Mouse (Mus musculus): ENCODE measurements around the gene Glod4. TPM values are rescaled to one million over a fixed set of nuclear protein-coding genes. Genes with fewer than 3 reads are reported as not detected.
A peak's percentile ranks its signal among the peaks of the same experiment; 100 is the strongest.
"Not testable (repeated sequence)": the region's sequence is repeated elsewhere in the genome, so short reads cannot be mapped to it uniquely, and the experiment has no call there.

Gene Glod4
- polyA plus RNA-seq, 1 experiment from 2014 or later = 123 TPM

- ATAC-seq (replicated peaks) = peak; percentile 65
Observed at GRCm38 (mm10) chr11:76216681-76217389, 26.7 kb downstream of the Glod4 start.

DNA sequence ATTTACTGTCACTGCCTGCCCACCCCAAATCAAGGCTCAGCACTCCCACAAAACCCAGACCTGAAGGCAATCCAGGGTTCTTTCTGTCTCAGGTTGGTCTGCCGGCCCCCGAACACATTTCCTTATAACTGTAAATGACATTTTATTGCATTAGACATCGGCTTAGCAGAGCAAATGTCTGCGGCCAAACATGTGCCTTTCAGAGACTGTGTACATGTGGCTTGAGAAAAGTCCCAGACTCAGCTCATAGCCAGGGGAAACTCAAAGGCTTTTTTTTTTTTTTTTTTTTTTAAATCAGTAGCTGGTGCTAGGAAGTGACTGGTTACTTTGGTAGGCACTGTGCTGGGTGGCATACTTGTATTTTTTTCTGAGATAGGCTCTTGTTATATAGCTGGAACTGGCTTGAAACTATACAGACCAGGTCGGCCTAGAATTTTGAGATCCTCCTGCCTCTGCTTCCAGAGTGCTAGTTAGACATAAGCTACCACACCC is 27.4 kb downstream of the Glod4 start:
- H3K4me2 ChIP-seq = peak overlapping the region; percentile 65
- peaks cover 10% of the 10 kb centered on the region for H3K4me1 ChIP-seq
- no peaks in the 10 kb centered on the region for H3K9me3 ChIP-seq
- peaks cover 14% of the 10 kb centered on the region for H3K36me3 ChIP-seq (replicated peaks)
- 97% methylated on average over 5 of the region's 5 CpGs for WGBS
- no peak overlapping the region for H3K9ac ChIP-seq
- no peaks in the 10 kb centered on the region for H3K27me3 ChIP-seq (replicated peaks)
- peak overlapping the region; percentile 89; the same call in 1 of the 2 replicates for H3K4me3 ChIP-seq
- ATAC-seq (replicated peaks) = no peak
- no peak overlapping the region for H3K27ac ChIP-seq

More at GRCm38 (mm10) chr11:76216681-76217389, 26.7 kb downstream of the Glod4 start:
- Histone ChIP-seq H3K4me2 (peak overlapping the region; percentile 65), H3K36me3 (replicated peaks) (peaks cover 15% of the 10 kb centered on the region), H3K4me3 (peak overlapping the region; percentile 89), H3K27ac (peak overlapping the region; percentile 91), H3K27me3 (replicated peaks) (no peaks in the 10 kb centered on the region), H3K9ac (peak overlapping the region; percentile 96), H3K4me1 (peaks cover 10% of the 10 kb centered on the region), H3K9me3 (no peaks in the 10 kb centered on the region)
- WGBS = 2% methylated on average over 33 of the region's 33 CpGs

GRCm38 (mm10) chr11:76215011-76215410 is 28.5 kb downstream of the Glod4 start:
- ATAC-seq (replicated peaks) = no peak
- Histone ChIP-seq H3K36me3 (replicated peaks) (peaks cover 13% of the 10 kb centered on the region), H3K4me2 (no peak overlapping the region)

DNA sequence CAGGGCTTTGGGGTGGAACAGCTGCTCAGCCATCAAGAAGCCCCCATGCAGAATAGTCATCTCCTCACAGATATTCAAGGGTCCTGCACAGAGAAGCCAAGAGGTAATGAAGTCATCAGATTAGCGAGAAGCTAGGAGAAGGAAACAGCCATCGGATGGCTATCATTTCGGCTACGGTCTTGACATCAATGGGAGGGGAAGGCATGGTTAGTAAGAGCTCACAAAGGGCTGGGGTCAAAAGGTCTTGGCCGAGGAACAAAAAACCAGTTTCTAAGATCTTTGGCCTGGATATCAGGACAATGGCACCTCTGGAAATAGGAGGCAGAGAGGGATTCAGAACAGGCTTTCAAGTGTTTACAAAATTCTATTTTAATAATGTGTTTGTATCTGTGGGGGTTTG is 29.7 kb downstream of the Glod4 start:
- peaks cover 10% of the 10 kb centered on the region for H3K4me1 ChIP-seq
- no peak overlapping the region for H3K4me3 ChIP-seq
- ATAC-seq (replicated peaks) = no peak
- H3K27ac ChIP-seq = no peak overlapping the region
- no peak overlapping the region for H3K4me2 ChIP-seq
- no peak overlapping the region for H3K9ac ChIP-seq
- H3K9me3 ChIP-seq = no peaks in the 10 kb centered on the region
- 25% methylated on average over 5 of the region's 5 CpGs for WGBS
- peaks cover 16% of the 10 kb centered on the region for H3K36me3 ChIP-seq (replicated peaks)
- H3K27me3 ChIP-seq (replicated peaks) = no peaks in the 10 kb centered on the region

More at GRCm38 (mm10) chr11:76215011-76215410, 28.5 kb downstream of the Glod4 start:
- Histone ChIP-seq H3K4me3 (no peak overlapping the region), H3K4me1 (peaks cover 10% of the 10 kb centered on the region), H3K9ac (no peak overlapping the region), H3K27ac (no peak overlapping the region), H3K27me3 (replicated peaks) (no peaks in the 10 kb centered on the region), H3K9me3 (no peaks in the 10 kb centered on the region)
- WGBS = 82% methylated on average over 2 of the region's 2 CpGs

DNA sequence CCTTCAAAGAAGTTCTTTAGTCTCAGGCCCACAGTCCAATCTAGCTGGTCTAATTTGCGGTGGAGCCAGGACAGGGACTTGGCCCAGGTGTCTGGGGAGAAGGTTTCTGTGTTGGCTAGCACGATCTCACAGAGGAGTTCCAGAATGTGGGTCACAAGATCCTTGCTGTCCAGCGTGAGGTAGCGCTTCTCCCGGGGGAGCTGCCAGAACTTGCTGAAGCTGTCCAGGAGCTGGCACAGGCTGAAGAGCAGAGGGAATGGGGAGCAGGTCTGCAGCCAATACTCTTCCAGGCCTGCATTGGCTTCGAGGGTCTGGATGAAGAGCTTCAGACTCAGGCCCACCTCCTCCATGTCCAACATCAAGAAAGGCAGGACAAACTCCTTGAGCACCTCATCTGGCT is 31.9 kb downstream of the Glod4 start:
- H3K4me3 ChIP-seq; H3K9me3 ChIP-seq; ATAC-seq (replicated peaks); H3K4me1 ChIP-seq; H3K9ac ChIP-seq; H3K27ac ChIP-seq; H3K27me3 ChIP-seq (replicated peaks); H3K4me2 ChIP-seq: not testable (repeated sequence)
- whole genome bisulfite sequencing = 96% methylated on average over 6 of the region's 6 CpGs
- peaks cover 29% of the 10 kb centered on the region for H3K36me3 ChIP-seq (replicated peaks)

- Histone ChIP-seq H3K27ac (no peak overlapping the region), H3K36me3 (replicated peaks) (peaks cover 29% of the 10 kb centered on the region), H3K9ac (no peak overlapping the region), H3K4me3 (no peak overlapping the region), H3K4me1 (no peaks in the 10 kb centered on the region), H3K9me3 (no peaks in the 10 kb centered on the region), H3K27me3 (replicated peaks) (no peaks in the 10 kb centered on the region), H3K4me2 (no peak overlapping the region)
- no peak for ATAC-seq (replicated peaks)
- WGBS = 90% methylated on average over 13 of the region's 13 CpGs
Observed at GRCm38 (mm10) chr11:76210228-76210985, 33.1 kb downstream of the Glod4 start.

- Histone ChIP-seq H3K9me3 (no peaks in the 10 kb centered on the region), H3K9ac (no peak overlapping the region), H3K36me3 (replicated peaks) (peaks cover 19% of the 10 kb centered on the region; the same call in 1 of the 2 replicates), H3K4me3 (no peak overlapping the region), H3K4me1 (peaks cover 10% of the 10 kb centered on the region), H3K4me2 (no peak overlapping the region), H3K27ac (no peak overlapping the region), H3K27me3 (replicated peaks) (no peaks in the 10 kb centered on the region)
- no peak for ATAC-seq (replicated peaks)
- WGBS = 85% methylated on average over 5 of the region's 5 CpGs
Observed at GRCm38 (mm10) chr11:76206793-76207192, 36.7 kb downstream of the Glod4 start.

DNA sequence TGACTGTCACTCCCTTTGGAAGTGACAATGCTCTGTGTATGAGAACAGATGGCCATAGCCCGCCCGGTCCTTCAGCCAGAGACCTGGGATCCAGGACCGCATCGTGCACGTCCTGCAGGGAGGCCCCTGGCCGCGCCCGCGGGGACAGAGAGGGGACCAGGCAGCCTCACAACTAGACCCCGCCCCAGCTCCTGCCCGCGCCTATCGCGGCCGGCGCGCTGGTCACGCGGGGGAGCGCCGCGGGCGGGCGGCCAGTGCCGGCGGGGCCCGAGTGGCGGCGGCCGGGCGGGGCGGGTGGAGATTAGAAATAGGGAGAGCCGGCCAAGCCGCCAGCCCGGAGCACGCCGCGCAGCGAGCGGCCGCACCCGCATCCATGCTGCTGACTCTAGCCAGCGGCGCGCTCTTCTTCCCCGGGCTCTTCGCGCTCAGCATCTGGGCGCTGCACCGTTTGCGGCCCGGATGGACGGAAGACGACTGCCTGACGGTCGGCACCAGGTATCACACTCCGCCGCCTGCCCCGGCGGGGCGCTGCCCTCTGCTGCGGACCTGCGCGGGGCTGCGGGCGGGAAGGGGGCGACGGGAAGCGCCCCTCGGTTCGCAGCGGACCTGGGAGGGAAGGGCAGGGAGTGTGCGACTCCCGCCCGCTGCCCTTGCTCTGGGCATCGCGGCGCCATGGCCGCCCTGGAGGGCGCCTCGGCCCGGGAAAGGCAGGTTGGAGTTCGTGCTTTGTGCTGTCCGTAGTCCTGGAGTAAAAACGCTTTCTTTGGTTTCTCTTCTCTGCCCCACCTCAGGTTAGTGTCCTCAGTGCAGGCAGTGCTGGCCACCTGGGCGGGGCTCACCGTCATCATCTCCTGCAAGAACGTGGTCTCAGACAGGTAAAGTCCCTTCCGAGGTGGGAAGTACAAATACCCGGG is 41.5 kb downstream of the Glod4 start:
- Histone ChIP-seq H3K36me3 (replicated peaks) (no peaks in the 10 kb centered on the region), H3K27ac (peak overlapping the region; percentile 81), H3K27me3 (replicated peaks) (no peaks in the 10 kb centered on the region), H3K4me1 (peaks cover 14% of the 10 kb centered on the region), H3K9me3 (no peaks in the 10 kb centered on the region), H3K4me3 (peak overlapping the region; percentile 59), H3K9ac (peak overlapping the region; percentile 73), H3K4me2 (peak overlapping the region; percentile 61)
- under 1% methylated on average over 62 of the region's 90 CpGs for WGBS
- peak; percentile 98 for ATAC-seq (replicated peaks)

- H3K4me1 ChIP-seq = 0 out of 2 replicates have a peak, but pooled peaks cover 5% of the 10 kb centered on the region
- H3K4me3 ChIP-seq = no peak overlapping the region
- no peak overlapping the region for H3K4me2 ChIP-seq
- WGBS = 43% methylated on average over 8 of the region's 8 CpGs
- H3K27ac ChIP-seq = no peak overlapping the region
- no peaks in the 10 kb centered on the region for H3K9me3 ChIP-seq
- no peaks in the 10 kb centered on the region for H3K36me3 ChIP-seq (replicated peaks)
- no peak overlapping the region for H3K9ac ChIP-seq
- H3K27me3 ChIP-seq (replicated peaks) = no peaks in the 10 kb centered on the region
- ATAC-seq (replicated peaks) = no peak
Observed at GRCm38 (mm10) chr11:76196977-76197469, 46.5 kb downstream of the Glod4 start.

GRCm38 (mm10) chr11:76196275-76196976 is 47.1 kb downstream of the Glod4 start:
- no peaks in the 10 kb centered on the region for H3K27me3 ChIP-seq (replicated peaks)
- H3K4me2 ChIP-seq = no peak overlapping the region
- H3K9ac ChIP-seq = no peak overlapping the region
- ATAC-seq (replicated peaks) = no peak
- 0 out of 2 replicates have a peak, but pooled peaks cover 4% of the 10 kb centered on the region for H3K4me1 ChIP-seq
- 60% methylated on average over 8 of the region's 8 CpGs for WGBS
- no peak overlapping the region for H3K27ac ChIP-seq
- H3K4me3 ChIP-seq = no peak overlapping the region
- no peaks in the 10 kb centered on the region for H3K9me3 ChIP-seq
- no peaks in the 10 kb centered on the region for H3K36me3 ChIP-seq (replicated peaks)

- 84% methylated on average over 6 of the region's 6 CpGs for WGBS
Observed at GRCm38 (mm10) chr11:76186908-76187307, 56.6 kb downstream of the Glod4 start.

More at GRCm38 (mm10) chr11:76186908-76187307, 56.6 kb downstream of the Glod4 start:
- no peak overlapping the region for H3K4me3 ChIP-seq
- no peak for ATAC-seq (replicated peaks)
- H3K9me3 ChIP-seq = no peaks in the 10 kb centered on the region
- no peak overlapping the region for H3K9ac ChIP-seq
- no peaks in the 10 kb centered on the region for H3K4me1 ChIP-seq
- H3K27me3 ChIP-seq (replicated peaks) = no peaks in the 10 kb centered on the region
- no peaks in the 10 kb centered on the region for H3K36me3 ChIP-seq (replicated peaks)
- no peak overlapping the region for H3K4me2 ChIP-seq
- no peak overlapping the region for H3K27ac ChIP-seq
